Mouse (Mus musculus) CD4-positive, CD25-positive, alpha-beta regulatory T cell, adult 4 months (primary cell): ENCODE data around the gene Smarca4. TPM values are rescaled to one million over a fixed set of nuclear protein-coding genes. Genes with fewer than 3 reads are reported as not detected.
"Not testable (repeated sequence)": the region's sequence is repeated elsewhere in the genome, so short reads cannot be mapped to it uniquely, and the experiment has no call there.

Experiments used
- ATAC-seq: one replicate; pipeline ENCODE4 v1.8.0; 2017
- polyA plus RNA-seq, 2 experiments: library from polyadenylated mRNA; unstranded; fragments of 100-300 nt; shearing (Covaris generic); gene quantifications; one replicate each; pipeline ENCODE4 v1.2.1; 2017

Smarca4 gene
- 10 to 100 TPM; 22.7 to 24.1 TPM for polyA plus RNA-seq

DNA sequence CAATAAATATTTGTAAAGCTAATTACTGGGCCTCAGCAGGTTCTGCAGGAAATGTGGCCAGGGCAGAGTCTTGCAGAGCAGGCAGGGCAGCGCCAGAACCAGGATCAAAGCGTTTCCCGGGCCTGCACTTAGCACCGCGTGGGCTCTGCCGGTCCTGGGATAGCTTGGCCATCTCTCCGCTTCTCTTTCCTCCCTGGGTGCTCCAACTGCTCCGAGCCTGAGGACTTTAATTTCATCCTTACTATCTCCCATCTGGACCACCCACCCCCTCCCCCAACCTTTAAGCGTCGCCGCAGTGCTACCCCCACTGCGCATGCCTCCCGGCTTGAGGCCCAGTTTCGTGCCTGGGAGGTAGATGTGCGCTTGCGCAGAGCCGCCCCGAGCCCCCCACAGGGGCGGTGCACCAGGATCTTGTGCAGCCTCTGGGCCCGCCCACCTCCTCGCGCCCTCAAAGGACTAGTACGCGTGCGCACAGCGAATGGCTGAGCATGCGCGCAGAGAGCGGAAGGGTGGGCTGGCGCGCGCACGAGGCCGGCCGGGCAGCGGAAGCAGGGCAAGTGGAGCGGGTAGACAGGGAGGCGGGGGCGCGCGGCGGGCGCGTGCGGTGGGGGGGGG is at the start of gene Smarca4:
Gene Smarca4 (plus strand): TSS at position 553 of the 615 bp plus-strand sequence.
- peak; percentile 91 for ATAC-seq

DNA sequence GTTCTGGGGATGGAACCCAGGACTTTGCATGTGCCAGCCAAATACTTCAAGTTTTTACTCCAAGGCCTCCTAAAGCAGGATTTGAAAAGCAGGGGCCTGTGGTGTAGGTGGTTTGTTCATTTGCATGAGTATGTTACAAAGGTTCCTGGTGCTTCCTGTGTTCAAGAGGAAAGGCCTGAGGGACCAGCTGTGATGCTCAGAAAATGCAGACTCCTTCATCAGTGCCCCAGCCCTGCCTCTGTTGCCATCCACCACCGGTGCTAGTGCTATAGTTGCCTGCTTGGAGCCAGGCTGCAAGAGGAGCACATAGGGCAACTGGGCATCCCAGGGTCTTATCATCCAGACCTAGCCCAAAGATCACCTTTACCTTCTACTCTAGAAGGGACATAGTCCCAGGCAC is 49.4 kb upstream of the Smarca4 start:
- peak; percentile 56 for ATAC-seq

- peak; percentile 64 for ATAC-seq
Measured at GRCm38 (mm10) chr9:21567051-21567450, 48.9 kb upstream of the Smarca4 start.

DNA sequence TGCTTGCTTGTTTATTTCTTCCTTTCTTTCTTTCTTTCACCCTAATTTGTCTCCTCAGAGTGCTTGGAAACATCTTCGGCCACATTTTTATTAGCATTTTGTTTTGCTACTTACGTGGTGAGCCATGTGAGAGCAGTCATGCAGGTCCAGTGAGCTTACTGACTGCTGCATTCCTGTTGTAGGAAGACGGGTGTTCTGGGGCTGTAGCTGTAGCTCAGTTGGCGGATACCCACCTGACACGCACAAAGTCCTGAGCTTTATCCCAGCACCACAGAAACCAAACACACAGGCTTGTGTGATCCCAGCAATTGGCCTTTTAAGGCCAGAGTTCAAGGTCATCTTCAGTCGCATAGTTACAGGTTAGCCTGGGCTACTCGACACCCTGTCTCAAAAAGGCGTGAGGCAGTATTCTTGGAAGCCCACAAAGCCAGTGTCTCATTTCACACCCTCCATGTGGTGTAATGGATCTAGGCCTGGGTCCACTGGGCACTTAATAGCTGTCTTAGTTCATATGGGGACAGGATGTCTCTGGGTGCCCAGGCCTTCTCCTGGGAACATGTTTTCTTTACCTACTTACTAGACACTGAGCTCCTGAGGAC is 47.2 kb upstream of the Smarca4 start:
- no peak for ATAC-seq

DNA sequence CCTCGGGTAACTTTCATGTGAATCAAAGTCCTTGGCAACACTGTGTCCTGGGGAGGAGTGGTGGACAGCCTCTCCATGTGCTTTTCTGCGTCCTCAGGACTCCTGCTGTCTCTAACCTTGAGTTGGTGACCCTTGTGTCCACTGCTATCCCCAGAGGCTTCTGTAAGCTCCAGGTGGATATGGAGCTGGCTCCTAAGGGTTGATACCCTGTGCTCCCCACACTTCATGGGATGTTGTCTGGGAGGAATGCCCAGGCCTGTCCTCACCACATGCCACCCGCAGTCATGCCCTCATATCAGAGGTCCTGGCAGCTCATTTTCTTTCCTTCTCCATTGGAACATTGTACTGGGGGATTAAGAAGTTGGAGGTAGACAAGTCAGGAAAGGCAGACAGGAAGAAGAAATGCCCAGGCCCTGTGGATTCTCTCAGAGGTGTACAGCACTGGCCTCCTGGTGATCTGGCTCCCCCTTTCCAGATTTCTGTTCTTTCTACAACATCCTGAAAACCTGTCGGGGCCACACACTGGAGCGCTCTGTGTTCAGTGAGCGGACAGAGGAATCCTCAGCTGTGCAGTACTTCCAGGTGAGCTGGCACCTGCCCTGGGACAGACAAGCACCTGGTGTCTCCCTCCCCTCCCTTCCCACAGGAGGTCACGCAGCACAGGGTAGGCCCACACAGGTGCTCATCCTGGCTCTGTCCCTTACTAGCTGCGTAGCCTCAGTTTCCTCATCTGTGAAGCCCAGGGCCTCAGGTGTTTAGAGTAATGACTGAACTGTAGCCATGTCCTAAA is 41.8 kb upstream of the Smarca4 start:
- ATAC-seq: no peak

DNA sequence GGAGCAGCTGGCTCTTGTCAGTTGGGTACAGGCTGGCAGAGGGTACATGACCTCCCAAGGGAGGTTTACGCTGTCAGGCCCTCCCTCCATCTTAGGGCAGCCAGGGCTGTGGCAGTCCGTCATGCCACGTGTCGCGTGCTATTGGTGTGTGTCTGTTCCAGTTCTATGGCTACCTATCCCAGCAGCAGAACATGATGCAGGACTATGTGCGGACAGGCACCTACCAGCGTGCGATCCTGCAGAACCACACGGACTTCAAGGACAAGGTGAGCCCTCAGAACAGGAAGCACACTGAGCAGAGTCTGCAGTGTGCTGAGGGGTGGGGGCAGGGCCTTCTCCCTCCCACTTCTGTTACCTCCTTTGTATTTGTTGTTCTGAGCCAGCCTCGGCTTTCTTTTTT is 40.7 kb upstream of the Smarca4 start:
- ATAC-seq: no peak

DNA sequence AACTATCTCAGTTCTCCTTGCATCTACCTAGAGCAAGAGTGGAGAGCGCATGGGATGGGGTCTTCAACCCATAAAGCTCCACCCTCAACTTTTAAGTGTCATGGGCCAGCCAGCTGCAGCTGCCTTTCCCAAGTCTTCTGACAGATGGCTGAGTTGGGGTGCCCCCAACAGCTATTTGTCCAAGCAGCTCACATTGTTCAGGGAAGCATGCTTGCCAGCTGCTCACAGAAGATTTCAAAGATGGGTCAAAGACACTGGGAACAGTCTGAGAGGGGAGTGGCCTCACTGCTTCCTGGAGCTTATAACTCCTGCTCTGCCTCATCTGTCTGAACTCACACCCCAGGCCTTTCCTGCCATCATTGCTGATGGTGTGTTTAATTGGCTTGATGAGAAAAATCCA is 39.7 kb upstream of the Smarca4 start:
- no peak for ATAC-seq

GRCm38 (mm10) chr9:21578226-21578625 is 37.7 kb upstream of the Smarca4 start:
- ATAC-seq: no peak

- no peak for ATAC-seq
Measured at GRCm38 (mm10) chr9:21585401-21585800, 30.6 kb upstream of the Smarca4 start.

- no peak for ATAC-seq
Measured at GRCm38 (mm10) chr9:21587678-21588349, 28.2 kb upstream of the Smarca4 start.

DNA sequence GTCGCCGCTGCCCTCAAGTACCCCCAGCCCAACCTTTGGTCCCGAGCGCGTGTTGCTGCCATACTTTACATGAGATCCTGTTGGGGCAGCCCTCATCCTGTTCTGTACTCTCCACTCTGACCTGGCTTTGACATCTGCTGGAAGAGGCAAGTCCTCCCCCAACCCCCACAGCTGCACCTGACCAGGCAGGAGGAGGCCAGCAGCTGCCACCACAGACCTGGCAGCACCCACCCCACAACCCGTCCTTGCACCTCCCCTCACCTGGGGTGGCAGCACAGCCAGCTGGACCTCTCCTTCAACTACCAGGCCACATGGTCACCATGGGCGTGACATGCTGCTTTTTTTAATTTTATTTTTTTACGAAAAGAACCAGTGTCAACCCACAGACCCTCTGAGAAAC is 27.6 kb upstream of the Smarca4 start:
- no peak for ATAC-seq

DNA sequence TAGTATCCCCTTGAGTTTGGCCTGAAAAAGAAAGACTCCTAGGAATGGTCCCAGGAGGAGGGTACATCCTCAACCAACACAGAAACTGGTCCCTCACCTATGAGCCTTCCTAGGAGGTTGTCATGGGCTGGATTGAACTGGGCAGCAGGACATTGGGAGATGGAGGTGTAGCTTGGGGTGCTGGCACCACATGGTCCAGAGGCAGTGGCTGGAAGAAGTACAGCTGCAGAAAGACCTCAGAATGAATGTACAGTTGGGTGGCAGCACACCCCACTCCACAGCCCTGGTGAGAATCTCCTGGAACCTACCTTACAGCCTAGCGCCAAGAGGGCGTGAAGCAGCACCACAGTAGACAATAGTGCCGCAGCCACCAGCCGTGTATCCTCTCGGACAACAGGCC is 26.4 kb upstream of the Smarca4 start:
- ATAC-seq: no peak

DNA sequence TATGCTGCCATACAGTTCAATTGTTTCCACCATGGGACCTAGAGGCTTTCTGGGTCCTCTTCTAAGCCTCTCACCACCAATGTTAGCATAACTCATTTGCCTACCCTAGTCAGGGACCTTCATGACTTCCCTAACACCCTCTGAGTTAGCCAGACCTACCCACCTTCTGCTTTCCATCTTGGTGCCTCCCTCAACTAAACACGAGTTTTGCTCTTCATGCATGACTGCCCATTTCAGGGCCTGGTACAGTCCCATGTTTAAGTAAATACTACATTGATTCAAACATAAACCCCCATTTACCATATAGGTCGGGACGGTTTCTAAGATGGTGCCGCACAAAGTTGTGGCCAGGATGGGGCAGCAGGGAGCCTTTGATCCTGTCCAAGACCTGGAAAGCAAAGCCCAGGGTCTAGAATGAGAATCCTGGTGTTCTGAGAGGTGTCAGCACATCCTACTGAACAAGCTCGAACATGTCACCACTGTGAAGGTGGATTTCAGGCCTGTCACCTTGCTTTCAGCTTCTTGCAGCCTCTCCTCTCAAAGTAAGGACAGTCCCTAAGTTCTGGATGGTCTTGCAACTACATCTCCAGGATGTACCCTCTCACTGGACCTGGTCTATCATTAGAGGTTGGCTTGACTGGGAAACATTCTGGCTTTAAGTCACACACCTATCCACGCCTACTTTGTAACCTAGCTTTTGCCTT is 24.7 kb upstream of the Smarca4 start:
- ATAC-seq: no peak

DNA sequence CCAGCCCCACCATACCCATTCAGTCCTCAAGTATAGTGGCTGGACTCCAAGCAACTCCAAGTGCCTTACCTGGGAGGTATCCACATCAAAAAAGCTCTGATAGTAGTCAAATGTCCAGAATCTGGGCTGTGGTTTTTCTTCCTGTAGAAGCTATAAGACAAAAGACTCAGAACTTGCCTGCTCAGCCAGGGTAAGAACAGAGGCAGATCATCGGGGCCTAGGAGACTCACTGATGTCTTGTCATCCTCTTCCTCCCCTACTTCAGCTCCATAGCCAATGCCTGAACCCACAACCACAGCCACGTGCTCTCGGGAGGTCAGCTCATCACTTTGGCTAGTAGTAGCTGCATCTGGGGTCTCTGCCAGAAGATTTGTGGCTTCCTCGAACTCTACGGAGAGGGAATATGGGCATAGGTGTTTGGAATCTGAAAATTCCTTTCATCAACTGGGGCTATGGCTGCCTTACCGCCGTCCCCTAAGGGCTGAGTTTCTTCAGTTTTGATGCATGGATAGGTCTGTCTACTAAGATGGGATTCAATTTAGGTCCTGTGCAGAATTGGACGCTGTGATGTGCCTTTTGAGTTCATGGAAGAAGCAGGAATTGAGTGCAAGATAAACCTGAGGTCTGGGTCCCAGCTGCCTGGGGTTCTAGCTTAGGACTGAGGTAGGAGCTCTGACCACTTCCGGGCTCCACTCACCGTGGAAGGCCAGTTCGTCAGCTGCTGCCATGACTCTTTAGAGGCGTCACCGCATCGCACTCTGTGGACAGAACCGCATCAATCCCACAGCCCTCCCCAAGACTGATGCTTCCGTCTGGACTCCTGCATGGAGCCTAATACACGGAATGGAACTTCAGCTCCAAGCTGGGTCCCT is 23.9 kb upstream of the Smarca4 start:
- peak; percentile 46 for ATAC-seq

DNA sequence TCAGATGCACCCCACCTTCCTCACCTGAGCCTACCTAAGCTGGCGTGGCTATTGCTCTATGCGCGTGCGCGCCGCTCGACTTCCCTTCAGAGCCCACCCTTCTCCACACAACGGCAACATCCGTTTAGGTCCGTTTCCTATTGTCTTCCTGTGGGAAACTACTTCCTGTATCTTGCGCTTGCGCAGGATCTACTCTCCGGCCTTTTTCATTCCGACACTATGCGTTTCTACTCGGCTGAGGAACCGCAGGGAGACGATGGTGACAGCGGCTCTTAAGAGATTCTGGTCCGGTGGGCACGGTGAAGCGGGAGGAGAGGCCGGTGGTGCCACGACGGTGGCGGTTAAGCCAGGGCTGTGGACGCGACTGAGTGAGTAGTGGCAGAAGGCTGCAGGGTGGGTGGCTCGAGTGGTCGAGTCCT is 23.3 kb upstream of the Smarca4 start, which contains the start of the genes Timm29 and Yipf2:
Gene Timm29 (plus strand): TSS at position 20 of the 419 bp plus-strand sequence.
Gene Yipf2 (minus strand): TSS at position 126 of the 419 bp plus-strand sequence.
- ATAC-seq: peak; percentile 90

DNA sequence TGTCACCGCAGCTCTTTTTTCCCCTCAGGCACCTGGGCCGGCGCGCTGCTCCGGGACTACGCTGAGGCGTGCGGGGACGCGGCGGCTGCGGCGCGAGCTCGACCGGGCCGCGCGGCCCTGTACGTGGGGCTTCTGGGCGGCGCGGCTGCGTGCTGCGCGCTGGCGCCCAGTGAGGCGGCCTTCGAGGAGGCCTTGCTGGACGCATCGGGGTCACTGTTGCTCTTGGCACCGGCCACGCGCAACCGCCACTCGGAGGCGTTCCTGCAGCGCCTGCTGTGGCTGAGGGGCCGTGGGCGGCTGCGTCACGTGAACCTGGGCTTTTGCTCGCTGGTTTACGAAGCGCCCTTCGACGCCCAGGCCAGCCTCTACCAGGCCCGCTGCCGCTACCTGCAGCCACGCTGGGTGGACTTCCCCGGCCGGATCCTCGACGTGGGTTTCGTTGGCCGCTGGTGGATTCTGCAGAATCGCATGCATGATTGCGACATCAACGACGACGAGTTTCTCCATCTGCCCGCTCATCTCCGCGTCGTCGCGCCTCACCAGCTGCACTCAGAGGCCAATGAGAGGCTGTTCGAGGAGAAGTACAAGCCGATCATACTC is 22.7 kb upstream of the Smarca4 start:
- ATAC-seq: peak; percentile 44

GRCm38 (mm10) chr9:21594350-21594749 is 21.6 kb upstream of the Smarca4 start:
- ATAC-seq: not testable (repeated sequence)

GRCm38 (mm10) chr9:21594838-21595237 is 21.1 kb upstream of the Smarca4 start:
- no peak for ATAC-seq

GRCm38 (mm10) chr9:21598198-21598597 is 17.8 kb upstream of the Smarca4 start:
- peak; percentile 52 for ATAC-seq

- ATAC-seq: no peak
Measured at GRCm38 (mm10) chr9:21600186-21600585, 15.8 kb upstream of the Smarca4 start.

DNA sequence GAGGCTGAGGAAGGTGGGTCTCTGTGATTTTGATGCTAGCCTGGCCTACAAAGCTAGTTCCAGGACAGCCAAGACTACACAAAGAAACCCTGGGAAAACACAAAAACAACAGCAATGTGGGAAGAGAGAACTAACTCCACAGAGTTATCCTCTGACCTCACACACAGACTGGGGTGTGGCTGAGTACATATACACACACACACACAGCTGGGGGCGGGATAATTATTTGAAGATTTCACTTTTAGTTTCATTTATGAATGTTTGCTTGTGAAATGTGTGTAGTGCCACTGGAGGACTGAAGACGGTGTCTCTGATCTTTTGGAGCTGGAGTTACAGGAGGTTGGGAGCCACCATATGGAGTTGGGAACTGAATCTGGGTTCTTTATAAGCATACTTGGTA is 14.9 kb upstream of the Smarca4 start:
- peak; percentile 58 for ATAC-seq
